In genomic region chr2:157809341-157809740, GRCm38 (mm10) we compare ENCODE assay signal across 14 mouse cellular contexts.
"Had no signal": no experiment of that assay in that cellular context is flagged by ENCODE, and none has a peak within 500 bp of the region (broad histone marks: within the 10 kb centered on the region; RNA-seq: fewer than 3 reads in every experiment).

No protein-coding gene starts in this region.

- ATAC-seq: intestine, embryonic 15.5 days had no signal

- H3K27me3 ChIP-seq: intestine, embryonic 15.5 days; kidney, embryonic 15.5 days; liver, embryonic 13.5 days; midbrain, embryonic 12.5 days had no signal

- H3K9ac ChIP-seq: intestine, embryonic 15.5 days; kidney, embryonic 15.5 days; liver, embryonic 13.5 days; midbrain, embryonic 12.5 days had no signal

- H3K4me2 ChIP-seq: intestine, embryonic 15.5 days; kidney, embryonic 15.5 days; liver, embryonic 13.5 days; midbrain, embryonic 12.5 days had no signal

- H3K4me1 ChIP-seq: intestine, embryonic 15.5 days had no signal

- DNase-seq: kidney, adult 11 months; kidney, adult 8-10 months; kidney, postnatal 10 days; kidney, postnatal 4 days; liver, embryonic 13.5 days; lung, adult 2 months; lung, postnatal 14 days; lung, postnatal 4 days; right cerebral cortex, adult 18-20 months; right cerebral cortex, postnatal 25 days; thymus, postnatal 25 days had no signal

- H3K9me3 ChIP-seq: intestine, embryonic 15.5 days; kidney, embryonic 15.5 days; liver, embryonic 13.5 days; midbrain, embryonic 12.5 days had no signal

- H3K27ac ChIP-seq: intestine, embryonic 15.5 days; kidney, embryonic 15.5 days; liver, embryonic 13.5 days had no signal

- H3K4me3 ChIP-seq: intestine, embryonic 15.5 days; kidney, embryonic 15.5 days; liver, embryonic 13.5 days; midbrain, embryonic 12.5 days had no signal
